Mouse (Mus musculus) B cell, adult 2 months (primary cell): Measurements from ENCODE around the gene Dcpp1.
"Not testable (repeated sequence)": the region's sequence is repeated elsewhere in the genome, so short reads cannot be mapped to it uniquely, and the experiment has no call there.

ENCODE experiments used
- DNase-seq, 2 experiments: peaks; one replicate each; pipeline ENCODE4 v3.0.0; 2022

Dcpp1 gene

GRCm38 (mm10) chr17:23880576-23880975 is at the start of gene Dcpp1, which contains the start of gene Dcpp2:
Gene Dcpp1 (plus strand): TSS chr17:23880876.
Gene Dcpp2 (plus strand): TSS chr17:23880880.
- DNase-seq: not testable (repeated sequence)

- DNase-seq: no peak
Observed at GRCm38 (mm10) chr17:23831201-23831600, 49.5 kb upstream of the Dcpp1 start.

GRCm38 (mm10) chr17:23836006-23836575 is 44.6 kb upstream of the Dcpp1 start, which contains the start of gene Prss33:
Gene Prss33 (minus strand): TSS chr17:23836056.
- DNase-seq: no peak

GRCm38 (mm10) chr17:23841145-23841544 is 39.5 kb upstream of the Dcpp1 start:
- peak; percentile 78 for DNase-seq

GRCm38 (mm10) chr17:23843141-23843811 is 37.4 kb upstream of the Dcpp1 start:
- peak; percentile 33 to 51 for DNase-seq

GRCm38 (mm10) chr17:23843812-23844273 is 36.8 kb upstream of the Dcpp1 start, which contains the start of the genes Prss32 and Prss41:
Gene Prss32 (plus strand): TSS chr17:23843855.
Gene Prss41 (minus strand): TSS chr17:23844172.
- DNase-seq: peak; percentile 79 to 80

GRCm38 (mm10) chr17:23850028-23850427 is 30.6 kb upstream of the Dcpp1 start:
- no peak for DNase-seq

- peak; percentile 76 to 78 for DNase-seq
Observed at GRCm38 (mm10) chr17:23850853-23851749, 29.6 kb upstream of the Dcpp1 start.

- peak; percentile 66 to 67 for DNase-seq
Observed at GRCm38 (mm10) chr17:23853292-23853691, 27.4 kb upstream of the Dcpp1 start.

GRCm38 (mm10) chr17:23854229-23854765 is 26.4 kb upstream of the Dcpp1 start:
- DNase-seq: no peak

GRCm38 (mm10) chr17:23857193-23857592 is 23.5 kb upstream of the Dcpp1 start:
- DNase-seq: no peak

- no peak for DNase-seq
Observed at GRCm38 (mm10) chr17:23857913-23858312, 22.8 kb upstream of the Dcpp1 start.

GRCm38 (mm10) chr17:23862926-23863325 is 17.8 kb upstream of the Dcpp1 start:
- DNase-seq: no peak

GRCm38 (mm10) chr17:23867756-23868155 is 12.9 kb upstream of the Dcpp1 start, which contains the start of gene Prss21:
Gene Prss21 (plus strand): TSS chr17:23868056.
- DNase-seq: no peak

- no peak for DNase-seq
Observed at GRCm38 (mm10) chr17:23868513-23868912, 12.2 kb upstream of the Dcpp1 start.

GRCm38 (mm10) chr17:23873884-23874856 is 6.5 kb upstream of the Dcpp1 start:
- DNase-seq: peak; percentile 20 to 29

GRCm38 (mm10) chr17:23876741-23877140 is 3.9 kb upstream of the Dcpp1 start:
- DNase-seq: no peak

- no peak for DNase-seq
Observed at GRCm38 (mm10) chr17:23877166-23877565, 3.5 kb upstream of the Dcpp1 start.

GRCm38 (mm10) chr17:23917158-23917557 is 36.5 kb downstream of the Dcpp1 start, which contains the start of gene Dcpp3:
Gene Dcpp3 (plus strand): TSS chr17:23917458.
- not testable (repeated sequence) for DNase-seq

- peak; percentile 85 for DNase-seq
Observed at GRCm38 (mm10) chr17:23924531-23925007, 43.9 kb downstream of the Dcpp1 start.

- DNase-seq: peak; percentile 23 to 26
Observed at GRCm38 (mm10) chr17:23925090-23925493, 44.4 kb downstream of the Dcpp1 start.
